Mouse (Mus musculus): Measurements from ENCODE around the gene Rsl24d1. TPM values are rescaled to one million over a fixed set of nuclear protein-coding genes. Genes with fewer than 3 reads are reported as not detected.

Gene Rsl24d1
- polyA plus RNA-seq, 1 experiment from 2014 or later = 103 TPM

DNA sequence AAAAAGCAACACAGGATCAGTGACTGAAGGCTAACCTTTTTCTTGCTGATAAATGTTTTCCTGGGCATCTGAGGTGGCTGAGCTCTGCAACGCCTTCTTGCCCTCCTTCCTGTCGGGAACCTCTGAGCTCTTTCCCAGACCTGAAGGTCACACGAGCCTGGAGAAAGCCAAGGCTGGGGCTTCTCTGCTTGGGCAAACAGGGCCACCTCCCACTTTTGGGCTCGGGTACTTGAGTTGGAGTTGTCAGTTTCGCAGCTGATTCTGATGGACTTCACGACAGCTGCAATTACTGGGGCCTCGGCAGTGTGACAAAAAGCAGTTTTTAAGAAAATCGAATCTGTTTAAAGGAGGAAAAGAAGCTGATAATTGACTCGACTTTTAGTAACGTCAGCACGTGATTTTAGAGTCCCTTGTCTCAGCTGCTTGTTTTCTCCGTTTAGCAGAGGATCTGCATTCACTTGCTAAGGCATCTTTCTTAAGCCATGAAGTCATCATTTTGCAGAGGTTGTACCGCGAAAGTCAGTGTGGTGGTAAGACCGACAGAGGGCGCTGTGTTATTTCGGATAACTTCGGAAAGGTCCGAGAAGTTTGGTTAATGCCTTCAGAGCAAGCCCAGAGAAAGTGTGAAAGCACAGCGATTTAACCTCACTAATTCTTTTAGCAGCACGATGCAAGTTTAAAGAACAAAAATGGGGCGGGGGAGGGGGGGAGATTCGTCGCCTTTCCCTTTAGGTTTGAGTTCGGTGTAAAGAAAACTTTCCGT, 49.5 kb downstream of the Rsl24d1 start:
- H3K4me3 ChIP-seq (replicated peaks; ENCODE audit: low read depth, low read length) = no peak overlapping the region
- ATAC-seq (replicated peaks; ENCODE audit: low FRiP score, low read depth) (0 out of 2 replicates have a peak, but pooled peaks have one; percentile 33), DNase-seq (ENCODE audit: low spot score) (peak; percentile 91)
- 14% methylated on average over 26 of the region's 26 CpGs for WGBS
- no peaks in the 10 kb centered on the region for H3K27me3 ChIP-seq (ENCODE audit: insufficient read depth, low read length)
- H3K27ac ChIP-seq = no peak overlapping the region
- no peaks in the 10 kb centered on the region for H3K9me3 ChIP-seq (replicated peaks; ENCODE audit: low read length)
- TF ChIP-seq CTCF (IDR thresholded peaks at IDR 0.05; ENCODE audit: low read depth) = peak; percentile 93
- peak overlapping the region; percentile 50 for H3K4me2 ChIP-seq (ENCODE audit: low read length)
- H3K4me1 ChIP-seq (replicated peaks; ENCODE audit: insufficient read depth, low read length) = no peaks in the 10 kb centered on the region
- no peak overlapping the region for H3K9ac ChIP-seq (ENCODE audit: low read depth, low read length)
- no peaks in the 10 kb centered on the region for H3K36me3 ChIP-seq (ENCODE audit: insufficient read depth, low read length)

DNA sequence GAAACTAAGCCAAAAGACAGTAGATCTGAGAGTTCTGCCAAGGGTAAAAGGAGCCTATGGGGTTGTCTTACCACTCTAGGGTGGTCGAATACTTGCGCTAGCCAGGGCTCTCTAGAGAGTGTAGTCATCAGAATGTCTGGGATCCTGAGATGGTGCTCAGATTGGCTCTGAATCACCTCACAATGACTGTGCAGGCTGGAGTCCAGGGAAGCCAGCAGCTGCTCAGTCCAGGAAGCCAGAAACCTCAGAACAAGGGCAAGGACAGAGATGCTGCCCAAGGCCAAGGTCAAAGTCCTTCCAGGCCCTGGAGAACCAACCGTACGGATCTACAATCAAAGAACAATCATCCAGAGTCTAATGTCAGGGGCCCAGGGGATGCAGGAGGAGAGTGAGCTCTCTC, 52.4 kb downstream of the Rsl24d1 start:
- Histone ChIP-seq H3K4me3 (replicated peaks; ENCODE audit: low read depth, low read length) (no peak overlapping the region), H3K36me3 (ENCODE audit: insufficient read depth, low read length) (no peaks in the 10 kb centered on the region), H3K27me3 (ENCODE audit: insufficient read depth, low read length) (no peaks in the 10 kb centered on the region), H3K4me1 (replicated peaks; ENCODE audit: insufficient read depth, low read length) (no peaks in the 10 kb centered on the region), H3K9me3 (replicated peaks; ENCODE audit: low read length) (no peaks in the 10 kb centered on the region), H3K27ac (no peak overlapping the region), H3K4me2 (ENCODE audit: low read length) (no peak overlapping the region), H3K9ac (ENCODE audit: low read depth, low read length) (no peak overlapping the region)
- no peak for TF ChIP-seq CTCF (IDR thresholded peaks at IDR 0.05; ENCODE audit: low read depth)
- 84% methylated on average over 4 of the region's 4 CpGs for WGBS
- DNase-seq (ENCODE audit: low spot score) (no peak), ATAC-seq (replicated peaks; ENCODE audit: low FRiP score, low read depth) (no peak)

Other genes with a start within 250 kb of the Rsl24d1 start
- gene Pygo1, start 187.8 kb upstream of the Rsl24d1 start, polyA plus RNA-seq (2015; fragmentation: Nextera tagmentation; extraction: Ambion mirVana) = 3.0 and 3.2 TPM in 2 replicates
- 2.8 and 3.3 TPM in 2 replicates for gene Dyx1c1, start 154.6 kb upstream of the Rsl24d1 start, polyA plus RNA-seq (2015; fragmentation: Nextera tagmentation; extraction: Ambion mirVana)
- gene Gm44503, start 154.6 kb upstream of the Rsl24d1 start, polyA plus RNA-seq (2015; fragmentation: Nextera tagmentation; extraction: Ambion mirVana) = not detected in 2 replicates
- gene Ccpg1os, start 128.0 kb upstream of the Rsl24d1 start, polyA plus RNA-seq (2015; fragmentation: Nextera tagmentation; extraction: Ambion mirVana) = 30.2 and 33.8 TPM in 2 replicates
- 43.8 and 49.6 TPM in 2 replicates for gene Ccpg1, start 128.0 kb upstream of the Rsl24d1 start, polyA plus RNA-seq (2015; fragmentation: Nextera tagmentation; extraction: Ambion mirVana)
- 10.8 and 11.9 TPM in 2 replicates for gene Pigb, start 73.0 kb upstream of the Rsl24d1 start, polyA plus RNA-seq (2015; fragmentation: Nextera tagmentation; extraction: Ambion mirVana)
- 8.9 and 9.1 TPM in 2 replicates for gene Rab27a, start 68.6 kb upstream of the Rsl24d1 start, polyA plus RNA-seq (2015; fragmentation: Nextera tagmentation; extraction: Ambion mirVana)
- gene Khdc3, start 11.6 kb upstream of the Rsl24d1 start, polyA plus RNA-seq (2015; fragmentation: Nextera tagmentation; extraction: Ambion mirVana) = 0.15 and 0.29 TPM in 2 replicates
- gene Gm20509, start 11.0 kb upstream of the Rsl24d1 start, polyA plus RNA-seq (2015; fragmentation: Nextera tagmentation; extraction: Ambion mirVana) = not detected in 2 replicates